Mouse (Mus musculus): ENCODE results near the gene Btf3. TPM values are rescaled to one million over a fixed set of nuclear protein-coding genes. Genes with fewer than 3 reads are reported as not detected.

Btf3 gene
- polyA plus RNA-seq, 1 experiment from 2014 or later = 680 TPM

DNA sequence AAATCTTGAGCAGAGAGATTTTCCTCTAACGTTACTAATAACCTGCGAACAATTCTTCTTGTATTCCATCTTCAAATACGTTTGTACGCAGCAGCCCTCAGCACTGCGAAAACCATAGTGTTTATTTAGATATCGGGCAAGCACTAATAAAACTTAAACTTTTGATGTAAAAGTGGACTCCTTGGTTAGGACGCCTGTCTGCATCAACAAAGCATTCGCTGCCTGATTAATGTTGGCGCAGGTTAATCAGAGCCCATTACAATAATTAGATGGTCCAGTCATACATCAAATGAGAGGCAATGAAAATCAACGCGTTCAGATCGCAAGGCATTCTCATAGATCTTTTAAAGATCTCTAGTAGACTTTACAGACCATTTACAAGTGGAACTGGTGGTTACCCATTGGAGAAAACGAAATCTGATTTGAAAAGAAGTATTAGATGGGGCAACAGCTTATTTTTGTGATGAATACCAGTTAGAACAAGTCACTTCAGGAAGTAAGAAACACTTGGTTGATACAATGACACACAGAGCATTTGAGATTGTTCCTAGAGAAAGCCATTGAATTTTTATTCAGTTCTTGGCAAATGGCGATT, 35.7 kb upstream of the Btf3 start:
- Histone ChIP-seq H3K27ac (ENCODE audit: low read depth, low read length) (no peak overlapping the region), H3K9ac (ENCODE audit: low read length) (no peak overlapping the region), H3K36me3 (ENCODE audit: control insufficient read depth, insufficient read depth, low read length) (no peaks in the 10 kb centered on the region), H3K9me3 (replicated peaks; ENCODE audit: control insufficient read depth, low read length) (no peaks in the 10 kb centered on the region), H3K4me2 (ENCODE audit: low read length) (no peak overlapping the region), H3K27me3 (replicated peaks; ENCODE audit: control insufficient read depth, insufficient read depth, low read length) (peaks cover 75% of the 10 kb centered on the region), H3K4me1 (ENCODE audit: control insufficient read depth, insufficient read depth, low read length) (peaks cover 11% of the 10 kb centered on the region; the same call in 1 of the 2 replicates), H3K4me3 (ENCODE audit: low read depth, low read length) (no peak overlapping the region)
- WGBS = 10% methylated on average over 14 of the region's 14 CpGs
- ATAC-seq (no peak), DNase-seq (ENCODE audit: low spot score) (no peak)

DNA sequence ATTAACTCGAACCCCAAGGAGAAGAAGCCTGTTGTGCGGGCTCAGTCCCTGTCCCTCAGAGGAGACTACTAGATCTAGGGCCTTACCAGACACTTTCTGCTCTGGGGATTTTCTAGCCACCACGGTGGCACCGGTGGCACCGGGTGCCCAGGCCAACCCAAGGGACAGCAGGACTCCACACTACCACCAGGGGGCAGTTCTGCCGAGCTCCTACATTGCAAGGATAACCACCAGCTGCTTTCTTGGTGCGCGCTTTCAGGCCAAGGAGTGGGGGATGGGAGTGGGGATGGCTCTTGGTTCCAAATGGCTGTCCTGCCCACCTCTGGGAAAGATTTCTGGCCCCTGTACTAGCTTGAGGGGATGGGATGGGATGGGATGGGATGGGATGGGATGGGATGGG, 34.7 kb upstream of the Btf3 start:
- H3K4me3 ChIP-seq (ENCODE audit: low read depth, low read length) = no peak overlapping the region
- WGBS = 6% methylated on average over 8 of the region's 8 CpGs
- H3K27ac ChIP-seq (ENCODE audit: low read depth, low read length) = no peak overlapping the region
- peaks cover 78% of the 10 kb centered on the region for H3K27me3 ChIP-seq (replicated peaks; ENCODE audit: control insufficient read depth, insufficient read depth, low read length)
- no peak for ATAC-seq
- H3K36me3 ChIP-seq (ENCODE audit: control insufficient read depth, insufficient read depth, low read length) = no peaks in the 10 kb centered on the region
- H3K9me3 ChIP-seq (replicated peaks; ENCODE audit: control insufficient read depth, low read length) = no peaks in the 10 kb centered on the region
- H3K9ac ChIP-seq (ENCODE audit: low read length) = no peak overlapping the region
- H3K4me1 ChIP-seq (ENCODE audit: control insufficient read depth, insufficient read depth, low read length) = peaks cover 11% of the 10 kb centered on the region; the same call in 1 of the 2 replicates
- H3K4me2 ChIP-seq (ENCODE audit: low read length) = no peak overlapping the region
- no peak for DNase-seq (ENCODE audit: low spot score)

DNA sequence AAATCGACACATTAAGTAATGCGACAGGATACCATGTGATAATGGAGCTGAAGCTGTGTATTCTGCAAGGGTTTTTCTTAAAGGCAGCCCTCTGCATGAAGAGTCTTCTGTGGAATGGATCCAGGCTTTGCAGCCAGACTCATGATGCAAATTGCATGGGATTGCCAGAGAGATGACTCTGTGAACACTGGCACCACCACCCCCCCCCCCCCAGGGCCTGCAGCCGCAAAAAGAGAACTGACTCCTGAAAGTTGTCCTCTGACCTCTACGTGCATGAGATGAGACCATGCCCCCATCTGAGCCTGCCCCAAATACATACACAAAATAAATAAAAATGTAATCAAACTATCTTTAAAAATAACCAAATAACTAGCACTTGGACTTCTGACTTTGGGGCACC, 32.7 kb upstream of the Btf3 start:
- Histone ChIP-seq H3K4me1 (ENCODE audit: control insufficient read depth, insufficient read depth, low read length) (peaks cover 5% of the 10 kb centered on the region; the same call in 1 of the 2 replicates), H3K4me3 (ENCODE audit: low read depth, low read length) (no peak overlapping the region), H3K27ac (ENCODE audit: low read depth, low read length) (no peak overlapping the region), H3K4me2 (ENCODE audit: low read length) (no peak overlapping the region), H3K9me3 (replicated peaks; ENCODE audit: control insufficient read depth, low read length) (no peaks in the 10 kb centered on the region), H3K27me3 (replicated peaks; ENCODE audit: control insufficient read depth, insufficient read depth, low read length) (peaks cover 62% of the 10 kb centered on the region), H3K36me3 (ENCODE audit: control insufficient read depth, insufficient read depth, low read length) (no peaks in the 10 kb centered on the region), H3K9ac (ENCODE audit: low read length) (no peak overlapping the region)
- 85% methylated on average over 4 of the region's 4 CpGs for WGBS
- DNase-seq (ENCODE audit: low spot score) (no peak), ATAC-seq (no peak)

DNA sequence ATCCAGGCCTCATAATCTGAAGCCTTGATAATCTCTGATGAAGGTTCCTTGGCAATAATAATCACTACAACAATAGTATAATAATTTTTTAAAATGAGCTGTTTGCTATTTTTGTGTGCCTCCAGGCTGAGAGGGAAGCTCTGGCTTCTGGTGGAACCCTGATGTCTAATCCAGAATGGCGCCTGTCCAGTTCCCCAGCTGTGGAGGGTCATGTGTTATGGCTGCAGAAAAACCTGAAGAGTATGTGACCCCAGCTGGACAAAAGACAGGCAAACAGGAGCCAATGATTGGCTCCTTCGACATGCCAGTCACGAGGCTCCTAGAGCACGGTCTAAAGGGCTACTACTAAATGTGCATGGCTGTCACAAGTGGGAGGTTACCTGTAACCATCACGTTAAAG, 23.7 kb upstream of the Btf3 start:
- 71% methylated on average over 5 of the region's 5 CpGs for WGBS
- Histone ChIP-seq H3K4me2 (ENCODE audit: low read length) (no peak overlapping the region), H3K27ac (ENCODE audit: low read depth, low read length) (no peak overlapping the region), H3K9ac (ENCODE audit: low read length) (no peak overlapping the region), H3K27me3 (replicated peaks; ENCODE audit: control insufficient read depth, insufficient read depth, low read length) (no peaks in the 10 kb centered on the region), H3K9me3 (replicated peaks; ENCODE audit: control insufficient read depth, low read length) (no peaks in the 10 kb centered on the region), H3K36me3 (ENCODE audit: control insufficient read depth, insufficient read depth, low read length) (no peaks in the 10 kb centered on the region), H3K4me1 (ENCODE audit: control insufficient read depth, insufficient read depth, low read length) (no peaks in the 10 kb centered on the region), H3K4me3 (ENCODE audit: low read depth, low read length) (no peak overlapping the region)
- ATAC-seq = no peak
- DNase-seq (ENCODE audit: low spot score) = no peak

DNA sequence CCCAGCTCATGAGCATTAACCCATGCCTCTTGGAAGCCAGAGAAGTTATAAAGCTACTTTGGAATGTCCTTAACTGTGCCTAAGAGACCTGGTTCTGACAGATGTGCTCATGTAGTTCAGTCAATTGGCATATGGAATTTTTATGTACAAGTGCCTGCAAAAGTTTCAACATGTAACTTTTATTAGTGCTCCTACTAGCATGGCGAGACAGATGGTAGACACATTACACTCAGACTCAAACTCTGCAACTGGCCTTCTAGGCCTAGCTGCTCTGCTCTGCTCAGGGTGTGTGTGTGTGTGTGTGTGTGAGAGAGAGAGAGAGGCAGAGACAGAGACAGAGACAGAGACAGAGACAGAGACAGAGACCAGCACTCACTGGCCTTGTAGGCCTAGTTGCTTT, 19.4 kb upstream of the Btf3 start:
- no peak for DNase-seq (ENCODE audit: low spot score)
- WGBS = 93% methylated on average over 1 of the region's 1 CpGs
- no peak overlapping the region for H3K9ac ChIP-seq (ENCODE audit: low read length)
- no peaks in the 10 kb centered on the region for H3K36me3 ChIP-seq (ENCODE audit: control insufficient read depth, insufficient read depth, low read length)
- no peaks in the 10 kb centered on the region for H3K9me3 ChIP-seq (replicated peaks; ENCODE audit: control insufficient read depth, low read length)
- ATAC-seq = no peak
- H3K27ac ChIP-seq (ENCODE audit: low read depth, low read length) = no peak overlapping the region
- H3K4me1 ChIP-seq (ENCODE audit: control insufficient read depth, insufficient read depth, low read length) = no peaks in the 10 kb centered on the region
- no peak overlapping the region for H3K4me2 ChIP-seq (ENCODE audit: low read length)
- H3K27me3 ChIP-seq (replicated peaks; ENCODE audit: control insufficient read depth, insufficient read depth, low read length) = no peaks in the 10 kb centered on the region
- H3K4me3 ChIP-seq (ENCODE audit: low read depth, low read length) = no peak overlapping the region

DNA sequence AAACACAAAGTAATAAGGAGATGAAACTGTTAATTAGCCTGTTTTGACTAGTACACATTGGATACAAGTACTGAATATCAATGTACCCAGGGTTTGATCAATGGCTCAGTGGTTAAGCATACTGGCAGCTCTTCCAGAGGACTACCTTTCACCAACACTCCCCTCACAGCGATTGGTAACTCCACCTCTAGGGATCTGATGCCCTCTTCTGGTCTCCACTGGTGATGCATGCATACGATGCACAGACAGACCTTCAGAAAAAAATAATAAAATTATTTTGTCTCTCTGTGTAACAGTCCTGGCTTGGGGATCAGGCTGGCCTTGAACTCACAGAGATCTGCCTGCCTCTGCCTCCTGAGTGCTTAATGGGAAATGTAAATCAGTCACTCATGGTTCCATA, 15.3 kb upstream of the Btf3 start:
- H3K27me3 ChIP-seq (replicated peaks; ENCODE audit: control insufficient read depth, insufficient read depth, low read length) = no peaks in the 10 kb centered on the region
- ATAC-seq (no peak), DNase-seq (ENCODE audit: low spot score) (no peak)
- H3K9ac ChIP-seq (ENCODE audit: low read length) = no peak overlapping the region
- no peaks in the 10 kb centered on the region for H3K4me1 ChIP-seq (ENCODE audit: control insufficient read depth, insufficient read depth, low read length)
- H3K9me3 ChIP-seq (replicated peaks; ENCODE audit: control insufficient read depth, low read length) = no peaks in the 10 kb centered on the region
- H3K4me3 ChIP-seq (ENCODE audit: low read depth, low read length) = no peak overlapping the region
- no peak overlapping the region for H3K4me2 ChIP-seq (ENCODE audit: low read length)
- WGBS = 47% methylated on average over 2 of the region's 2 CpGs
- H3K27ac ChIP-seq (ENCODE audit: low read depth, low read length) = no peak overlapping the region
- H3K36me3 ChIP-seq (ENCODE audit: control insufficient read depth, insufficient read depth, low read length) = no peaks in the 10 kb centered on the region

DNA sequence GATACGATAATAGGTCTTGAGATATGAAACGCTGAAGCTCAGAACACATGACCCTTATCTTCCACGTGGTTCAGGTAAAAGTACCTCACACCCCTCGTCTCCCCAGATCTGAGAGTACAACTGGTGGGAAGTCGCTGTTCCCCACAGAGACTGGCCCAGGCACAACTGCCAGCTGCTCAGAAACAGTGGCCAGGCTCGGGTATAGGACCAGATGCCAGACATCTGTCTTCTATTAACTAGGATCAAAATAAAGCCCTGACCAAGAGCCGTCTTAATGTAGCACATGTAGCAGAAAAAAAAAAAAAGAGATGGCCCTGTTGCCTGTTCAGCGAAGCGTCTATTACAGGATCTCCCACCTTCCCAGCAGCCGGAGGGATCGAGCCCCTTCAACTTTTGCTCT, 8.2 kb upstream of the Btf3 start:
- DNase-seq (ENCODE audit: low spot score) (no peak), ATAC-seq (no peak)
- Histone ChIP-seq H3K9ac (ENCODE audit: low read length) (no peak overlapping the region), H3K27me3 (replicated peaks; ENCODE audit: control insufficient read depth, insufficient read depth, low read length) (no peaks in the 10 kb centered on the region), H3K36me3 (ENCODE audit: control insufficient read depth, insufficient read depth, low read length) (no peaks in the 10 kb centered on the region), H3K9me3 (replicated peaks; ENCODE audit: control insufficient read depth, low read length) (no peaks in the 10 kb centered on the region), H3K4me2 (ENCODE audit: low read length) (no peak overlapping the region), H3K27ac (ENCODE audit: low read depth, low read length) (no peak overlapping the region), H3K4me1 (ENCODE audit: control insufficient read depth, insufficient read depth, low read length) (no peaks in the 10 kb centered on the region), H3K4me3 (ENCODE audit: low read depth, low read length) (no peak overlapping the region)
- WGBS = 88% methylated on average over 11 of the region's 11 CpGs

DNA sequence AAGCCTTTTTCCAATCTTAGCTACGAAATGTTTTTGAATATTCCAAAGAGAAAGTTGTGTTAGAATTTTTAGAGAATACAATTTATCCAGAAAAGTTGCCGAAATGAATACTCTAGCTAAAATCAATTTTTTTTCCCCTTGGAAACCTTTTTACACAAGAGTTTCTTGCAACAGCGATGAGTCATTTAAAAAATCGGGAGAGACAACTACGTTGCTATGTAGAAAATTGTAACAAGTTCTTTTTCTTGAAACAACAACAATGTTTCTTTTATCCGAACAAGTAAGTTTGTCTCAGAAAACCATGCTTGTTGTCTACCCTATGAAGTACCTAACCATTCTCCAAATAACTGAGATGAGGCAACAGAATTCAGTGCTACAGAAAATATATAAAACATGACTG, 1.1 kb upstream of the Btf3 start:
- no peak for DNase-seq (ENCODE audit: low spot score)
- Histone ChIP-seq H3K4me2 (ENCODE audit: low read length) (peak overlapping the region; percentile 82), H3K36me3 (ENCODE audit: control insufficient read depth, insufficient read depth, low read length) (peaks cover 13% of the 10 kb centered on the region), H3K4me1 (ENCODE audit: control insufficient read depth, insufficient read depth, low read length) (peaks cover 14% of the 10 kb centered on the region), H3K9me3 (replicated peaks; ENCODE audit: control insufficient read depth, low read length) (no peaks in the 10 kb centered on the region), H3K9ac (ENCODE audit: low read length) (no peak overlapping the region), H3K27me3 (replicated peaks; ENCODE audit: control insufficient read depth, insufficient read depth, low read length) (no peaks in the 10 kb centered on the region), H3K4me3 (ENCODE audit: low read depth, low read length) (peak overlapping the region; percentile 98; the same call in 1 of the 2 replicates), H3K27ac (ENCODE audit: low read depth, low read length) (no peak overlapping the region)
- ATAC-seq = no peak
- 88% methylated on average over 6 of the region's 6 CpGs for WGBS

DNA sequence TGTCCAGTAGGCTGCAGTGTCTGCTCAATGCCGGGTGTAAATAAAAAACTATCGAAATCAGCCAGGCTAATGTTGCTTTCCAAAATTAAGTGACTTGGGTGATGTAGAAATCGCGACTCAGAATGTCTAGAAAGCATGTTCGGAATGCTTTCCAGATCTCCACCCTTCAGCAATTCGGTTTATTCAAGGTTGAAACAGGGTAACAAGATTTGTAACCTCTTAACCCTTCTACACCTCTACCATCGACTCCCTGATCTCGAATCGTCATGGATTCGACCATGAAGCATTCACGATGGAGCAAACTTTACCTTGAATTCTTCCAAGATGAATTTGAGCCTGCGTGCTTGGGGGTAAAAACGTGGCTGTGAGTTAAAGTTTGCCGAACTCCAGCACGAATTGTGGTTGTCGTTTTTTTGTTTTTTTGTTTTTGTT, 456 bp upstream of the Btf3 start:
- Histone ChIP-seq H3K9ac (ENCODE audit: low read length) (peak overlapping the region; percentile 96), H3K27ac (ENCODE audit: low read depth, low read length) (peak overlapping the region; percentile 81), H3K4me3 (ENCODE audit: low read depth, low read length) (peak overlapping the region; percentile 98), H3K36me3 (ENCODE audit: control insufficient read depth, insufficient read depth, low read length) (peaks cover 19% of the 10 kb centered on the region), H3K4me2 (ENCODE audit: low read length) (peak overlapping the region; percentile 82), H3K4me1 (ENCODE audit: control insufficient read depth, insufficient read depth, low read length) (peaks cover 14% of the 10 kb centered on the region), H3K9me3 (replicated peaks; ENCODE audit: control insufficient read depth, low read length) (no peaks in the 10 kb centered on the region), H3K27me3 (replicated peaks; ENCODE audit: control insufficient read depth, insufficient read depth, low read length) (no peaks in the 10 kb centered on the region)
- ATAC-seq (0 out of 2 replicates have a peak, but pooled peaks have one; percentile 3), DNase-seq (ENCODE audit: low spot score) (no peak)
- 2% methylated on average over 16 of the region's 16 CpGs for WGBS
